Mouse (Mus musculus): ENCODE data around the gene Zfp664. TPM values are rescaled to one million over a fixed set of nuclear protein-coding genes. Genes with fewer than 3 reads are reported as not detected.

The Zfp664 gene
- total and polyA plus RNA-seq, 2 experiments from 2014 or later: 29.2 to 50.2 TPM

DNA sequence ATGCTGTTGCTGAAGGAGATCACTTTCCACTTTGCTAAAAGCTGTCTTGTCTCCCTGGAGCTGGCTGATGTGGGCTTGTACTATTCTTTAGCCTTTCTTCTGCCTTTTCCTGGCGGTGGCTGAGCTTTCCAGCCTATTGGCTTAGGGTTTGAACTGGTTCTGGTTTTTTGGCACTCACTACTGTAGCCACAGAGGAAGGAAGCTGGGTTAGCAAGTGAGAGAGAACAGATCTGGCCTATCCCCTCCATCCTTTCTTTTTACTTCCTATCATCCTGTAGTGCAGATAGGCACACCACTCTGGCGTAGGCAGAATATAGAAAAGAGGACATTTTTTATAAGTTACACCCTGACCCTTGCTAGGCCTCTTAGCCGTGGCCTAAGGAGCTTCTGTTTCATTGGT, 10.6 kb downstream of the Zfp664 start:
- no peak for TF ChIP-seq CTCF (IDR thresholded peaks at IDR 0.05)
- H3K27ac ChIP-seq (ENCODE audit: low read depth, low read length): no peak overlapping the region
- no peak overlapping the region for H3K9ac ChIP-seq (replicated peaks; ENCODE audit: low read length, poor library complexity, severe bottlenecking)
- ATAC-seq (ENCODE audit: low FRiP score) (no peak), DNase-seq (ENCODE audit: low spot score) (no peak)
- H3K27me3 ChIP-seq (ENCODE audit: insufficient read depth, low read length): no peaks in the 10 kb centered on the region
- no peak overlapping the region for H3K4me2 ChIP-seq (ENCODE audit: low read depth, low read length, poor library complexity, severe bottlenecking)
- H3K4me1 ChIP-seq (ENCODE audit: insufficient read depth, low read length): peaks cover 6% of the 10 kb centered on the region; the same call in 1 of the 2 replicates
- peaks cover 4% of the 10 kb centered on the region for H3K36me3 ChIP-seq (ENCODE audit: insufficient read depth, low read length)
- 82% methylated on average over 3 of the region's 3 CpGs for WGBS
- H3K4me3 ChIP-seq (ENCODE audit: low read depth, low read length): no peak overlapping the region
- no peaks in the 10 kb centered on the region for H3K9me3 ChIP-seq (ENCODE audit: low read length)

- H3K36me3 ChIP-seq (ENCODE audit: insufficient read depth, low read length): peaks cover 4% of the 10 kb centered on the region
- peaks cover 6% of the 10 kb centered on the region; the same call in 1 of the 2 replicates for H3K4me1 ChIP-seq (ENCODE audit: insufficient read depth, low read length)
- no peaks in the 10 kb centered on the region for H3K9me3 ChIP-seq (ENCODE audit: low read length)
- DNase-seq (ENCODE audit: low spot score): no peak
- H3K4me2 ChIP-seq (ENCODE audit: low read depth, low read length, poor library complexity, severe bottlenecking): no peak overlapping the region
- H3K27me3 ChIP-seq (ENCODE audit: insufficient read depth, low read length): no peaks in the 10 kb centered on the region
- H3K9ac ChIP-seq (replicated peaks; ENCODE audit: low read length, poor library complexity, severe bottlenecking): no peak overlapping the region
- ATAC-seq (ENCODE audit: low FRiP score): no peak
- H3K4me3 ChIP-seq (ENCODE audit: low read depth, low read length): no peak overlapping the region
- no peak for TF ChIP-seq CTCF (IDR thresholded peaks at IDR 0.05)
- H3K27ac ChIP-seq (ENCODE audit: low read depth, low read length): no peak overlapping the region
- 88% methylated on average over 6 of the region's 6 CpGs for WGBS
Measured at GRCm38 (mm10) chr5:124873890-124874601, 11.6 kb downstream of the Zfp664 start.

DNA sequence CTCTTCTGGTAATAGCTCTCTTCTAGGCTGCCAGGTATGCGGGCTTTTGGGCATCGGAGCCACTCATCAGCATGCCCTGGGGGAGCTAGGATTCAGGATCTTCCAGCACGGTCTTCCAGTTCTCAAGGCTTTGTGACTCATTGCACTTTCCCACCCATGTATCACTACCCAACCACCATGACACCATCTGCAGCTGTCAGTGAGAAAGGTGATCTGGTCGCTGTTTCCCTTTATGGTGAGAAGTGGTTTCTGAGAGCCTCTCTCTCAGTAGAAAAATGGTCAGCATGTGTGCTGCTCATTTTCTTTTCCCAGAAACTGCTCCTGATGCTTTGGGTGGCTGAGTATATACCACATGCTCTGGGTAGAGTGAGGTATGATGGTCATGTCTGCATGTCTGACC, 16.8 kb downstream of the Zfp664 start:
- H3K27me3 ChIP-seq (ENCODE audit: insufficient read depth, low read length): no peaks in the 10 kb centered on the region
- no peak overlapping the region for H3K4me3 ChIP-seq (ENCODE audit: low read depth, low read length)
- no peak for TF ChIP-seq CTCF (IDR thresholded peaks at IDR 0.05)
- H3K4me2 ChIP-seq (ENCODE audit: low read depth, low read length, poor library complexity, severe bottlenecking): no peak overlapping the region
- H3K4me1 ChIP-seq (ENCODE audit: insufficient read depth, low read length): peaks cover 6% of the 10 kb centered on the region; the same call in 1 of the 2 replicates
- H3K9me3 ChIP-seq (ENCODE audit: low read length): no peaks in the 10 kb centered on the region
- DNase-seq (ENCODE audit: low spot score) (no peak), ATAC-seq (ENCODE audit: low FRiP score) (no peak)
- no peak overlapping the region for H3K9ac ChIP-seq (replicated peaks; ENCODE audit: low read length, poor library complexity, severe bottlenecking)
- H3K36me3 ChIP-seq (ENCODE audit: insufficient read depth, low read length): peaks cover 4% of the 10 kb centered on the region
- H3K27ac ChIP-seq (ENCODE audit: low read depth, low read length): no peak overlapping the region
- 83% methylated on average over 4 of the region's 4 CpGs for WGBS

DNA sequence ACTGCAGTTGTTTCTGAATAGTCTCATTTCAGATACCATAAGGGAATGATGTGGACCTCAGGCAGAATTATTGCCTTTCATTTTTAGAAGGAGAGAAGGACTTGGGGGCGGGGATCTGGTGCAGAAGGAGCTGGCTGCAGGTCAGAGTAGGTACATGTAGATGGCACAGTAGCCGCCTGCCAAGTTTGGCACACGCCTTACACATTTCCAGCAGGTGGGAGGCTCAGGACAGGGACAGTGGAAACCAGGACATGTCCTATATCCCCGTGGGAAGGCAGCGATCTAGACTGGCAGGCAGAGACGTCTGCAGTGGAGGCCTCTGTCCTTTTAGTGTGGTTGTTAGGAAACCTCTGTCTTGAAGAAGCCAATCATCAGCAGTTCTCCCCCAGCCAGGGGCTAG, 17.3 kb downstream of the Zfp664 start:
- Histone ChIP-seq H3K4me2 (ENCODE audit: low read depth, low read length, poor library complexity, severe bottlenecking) (no peak overlapping the region), H3K9me3 (ENCODE audit: low read length) (no peaks in the 10 kb centered on the region), H3K4me3 (ENCODE audit: low read depth, low read length) (no peak overlapping the region), H3K36me3 (ENCODE audit: insufficient read depth, low read length) (peaks cover 6% of the 10 kb centered on the region), H3K9ac (replicated peaks; ENCODE audit: low read length, poor library complexity, severe bottlenecking) (no peak overlapping the region), H3K27ac (ENCODE audit: low read depth, low read length) (no peak overlapping the region), H3K27me3 (ENCODE audit: insufficient read depth, low read length) (no peaks in the 10 kb centered on the region), H3K4me1 (ENCODE audit: insufficient read depth, low read length) (peaks cover 6% of the 10 kb centered on the region; the same call in 1 of the 2 replicates)
- no peak for ATAC-seq (ENCODE audit: low FRiP score)
- DNase-seq (ENCODE audit: low spot score): no peak
- 86% methylated on average over 6 of the region's 6 CpGs for WGBS
- no peak for TF ChIP-seq CTCF (IDR thresholded peaks at IDR 0.05)

DNA sequence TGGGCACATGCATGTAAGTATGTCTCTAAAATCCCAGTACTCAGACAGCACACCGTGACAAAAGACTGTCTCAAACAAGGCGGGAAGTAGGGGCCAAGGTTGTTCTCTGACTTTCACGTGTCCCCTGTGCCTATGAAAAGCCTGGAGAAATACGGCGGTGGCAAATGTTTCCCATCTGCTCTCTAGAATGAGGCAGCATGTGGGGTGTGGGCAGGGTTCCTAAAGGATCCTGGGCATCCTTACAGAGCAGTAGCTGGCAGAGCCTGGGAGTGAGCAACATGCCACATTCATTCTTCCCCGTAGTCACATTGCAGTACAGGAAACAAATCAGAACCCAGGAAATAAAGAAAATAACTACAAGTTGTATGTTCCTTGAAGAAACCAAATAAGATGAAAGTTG, 21.4 kb downstream of the Zfp664 start:
- H3K36me3 ChIP-seq (ENCODE audit: insufficient read depth, low read length): peaks cover 35% of the 10 kb centered on the region
- no peak for TF ChIP-seq CTCF (IDR thresholded peaks at IDR 0.05)
- 83% methylated on average over 6 of the region's 6 CpGs for WGBS
- H3K27me3 ChIP-seq (ENCODE audit: insufficient read depth, low read length): no peaks in the 10 kb centered on the region
- H3K4me1 ChIP-seq (ENCODE audit: insufficient read depth, low read length): no peaks in the 10 kb centered on the region
- DNase-seq (ENCODE audit: low spot score) (peak; percentile 56), ATAC-seq (ENCODE audit: low FRiP score) (no peak)
- no peak overlapping the region for H3K9ac ChIP-seq (replicated peaks; ENCODE audit: low read length, poor library complexity, severe bottlenecking)
- no peaks in the 10 kb centered on the region for H3K9me3 ChIP-seq (ENCODE audit: low read length)
- no peak overlapping the region for H3K4me2 ChIP-seq (ENCODE audit: low read depth, low read length, poor library complexity, severe bottlenecking)
- no peak overlapping the region for H3K27ac ChIP-seq (ENCODE audit: low read depth, low read length)
- H3K4me3 ChIP-seq (ENCODE audit: low read depth, low read length): no peak overlapping the region

DNA sequence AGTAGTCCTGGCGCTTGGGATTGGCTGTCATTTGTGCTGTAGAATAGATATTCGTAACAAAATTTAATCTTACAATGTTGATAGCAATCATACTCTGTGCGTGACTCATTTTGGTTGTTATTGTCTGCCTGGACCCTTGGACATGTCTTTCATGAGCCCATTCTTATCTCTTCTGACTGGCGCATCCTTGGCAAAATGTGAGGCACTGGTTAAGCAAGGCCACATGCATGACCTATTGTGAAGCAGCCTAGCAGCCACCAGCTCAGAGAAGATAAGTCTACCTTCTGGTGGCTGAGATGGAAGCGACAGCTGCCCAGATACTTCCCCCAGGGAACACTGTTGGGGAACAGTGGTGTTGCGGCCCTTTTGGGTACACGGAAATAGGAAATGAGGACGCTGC, 26.2 kb downstream of the Zfp664 start:
- H3K4me2 ChIP-seq (ENCODE audit: low read depth, low read length, poor library complexity, severe bottlenecking): no peak overlapping the region
- H3K9me3 ChIP-seq (ENCODE audit: low read length): no peaks in the 10 kb centered on the region
- H3K9ac ChIP-seq (replicated peaks; ENCODE audit: low read length, poor library complexity, severe bottlenecking): no peak overlapping the region
- H3K27ac ChIP-seq (ENCODE audit: low read depth, low read length): no peak overlapping the region
- WGBS: 97% methylated on average over 8 of the region's 8 CpGs
- no peaks in the 10 kb centered on the region for H3K4me1 ChIP-seq (ENCODE audit: insufficient read depth, low read length)
- no peak overlapping the region for H3K4me3 ChIP-seq (ENCODE audit: low read depth, low read length)
- DNase-seq (ENCODE audit: low spot score) (no peak), ATAC-seq (ENCODE audit: low FRiP score) (no peak)
- peaks cover 41% of the 10 kb centered on the region for H3K36me3 ChIP-seq (ENCODE audit: insufficient read depth, low read length)
- TF ChIP-seq CTCF (IDR thresholded peaks at IDR 0.05): no peak
- H3K27me3 ChIP-seq (ENCODE audit: insufficient read depth, low read length): no peaks in the 10 kb centered on the region
